Mouse (Mus musculus) kidney, adult 2 months (tissue): Measurements from ENCODE around the gene Adsl.

Experiments used
- CTCF ChIP-seq: fragments of 200-500 bp; conservative IDR thresholded peaks from 2 replicates; pipeline ENCODE4 v1.5.1; 2011; ENCODE audit warnings: low read depth, mild to moderate bottlenecking, control low read depth, low read length, moderate library complexity, mixed read lengths; ENCODE audit not compliant: insufficient read depth, insufficient read length
- POLR2A ChIP-seq: fragments of 200-500 bp; IDR thresholded peaks from one replicate; pipeline ENCODE4 v1.6.1; 2011; ENCODE audit warnings: low read depth, low read length, control low read depth

- no peak for TF ChIP-seq POLR2A
- no peak for TF ChIP-seq CTCF
Observed at GRCm38 (mm10) chr15:81000419-81001138, 52.3 kb downstream of the Adsl start.
